Mouse (Mus musculus) gastrocnemius, adult 8-10 months (tissue): ENCODE data around the gene Hyal1. TPM values are rescaled to one million over a fixed set of nuclear protein-coding genes. Genes with fewer than 3 reads are reported as not detected.
A peak's percentile ranks its signal among the peaks of the same experiment; 100 is the strongest.
"Not testable (repeated sequence)": the region's sequence is repeated elsewhere in the genome, so short reads cannot be mapped to it uniquely, and the experiment has no call there.

Experiments used
- DNase-seq, 2 experiments: peaks; one replicate each; pipeline ENCODE4 v3.0.0; 2022; ENCODE audit warnings: low spot score in 2 of 2
- total RNA-seq, 4 experiments: library from RNA; stranded (reverse); gene quantifications; 2 replicates each; pipeline ENCODE4 v1.2.4; 2022

Hyal1 gene
- total RNA-seq, 4 experiments from 2014 or later, result 1.4 to 2.7 (median 1.9) TPM

DNA sequence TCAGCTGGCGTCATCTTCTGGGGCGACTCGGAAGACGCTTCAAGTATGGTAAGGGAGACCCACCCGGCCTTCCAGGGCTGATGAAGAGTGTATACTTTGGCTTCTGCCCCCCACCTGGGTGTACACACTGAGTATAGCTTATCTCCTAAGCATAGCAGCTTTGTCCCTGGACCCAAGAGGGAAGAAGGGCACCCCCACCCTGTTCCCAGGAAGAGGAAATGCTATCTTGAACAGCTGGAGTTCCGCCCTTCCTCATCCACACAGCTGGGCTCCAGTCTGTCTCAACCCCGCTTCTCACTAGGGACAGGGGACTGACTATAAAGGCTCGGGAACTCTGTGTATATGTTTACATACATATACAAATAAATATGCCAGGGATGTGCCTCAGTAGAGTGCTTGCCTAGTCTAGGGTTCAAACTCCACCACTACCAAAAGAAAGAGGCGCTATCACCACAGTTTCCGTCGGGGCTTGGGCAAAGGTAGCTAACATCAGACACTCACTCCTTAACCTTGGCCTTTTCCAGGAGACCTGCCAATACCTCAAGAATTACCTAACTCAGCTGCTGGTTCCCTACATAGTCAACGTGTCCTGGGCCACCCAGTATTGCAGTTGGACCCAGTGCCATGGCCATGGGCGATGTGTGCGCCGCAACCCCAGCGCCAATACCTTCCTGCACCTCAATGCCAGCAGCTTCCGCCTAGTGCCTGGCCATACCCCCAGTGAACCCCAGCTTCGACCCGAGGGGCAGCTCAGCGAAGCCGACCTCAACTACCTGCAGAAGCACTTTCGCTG, 5.0 kb upstream of the Hyal1 start:
- no peak for DNase-seq

DNA sequence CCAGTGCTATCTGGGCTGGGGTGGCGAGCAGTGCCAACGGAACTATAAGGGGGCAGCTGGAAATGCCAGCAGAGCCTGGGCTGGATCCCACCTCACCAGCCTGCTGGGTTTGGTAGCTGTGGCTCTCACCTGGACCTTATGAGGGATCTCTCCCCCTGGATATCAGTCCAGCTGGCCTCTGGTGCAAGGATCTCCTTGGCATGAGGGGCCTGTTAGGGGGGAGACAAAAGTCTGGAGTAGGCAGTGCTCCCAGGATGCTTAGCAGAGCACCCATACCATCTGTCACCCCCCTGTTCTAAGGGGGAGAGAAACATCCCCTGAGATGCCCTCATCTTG, 4.4 kb upstream of the Hyal1 start:
- no peak for DNase-seq

DNA sequence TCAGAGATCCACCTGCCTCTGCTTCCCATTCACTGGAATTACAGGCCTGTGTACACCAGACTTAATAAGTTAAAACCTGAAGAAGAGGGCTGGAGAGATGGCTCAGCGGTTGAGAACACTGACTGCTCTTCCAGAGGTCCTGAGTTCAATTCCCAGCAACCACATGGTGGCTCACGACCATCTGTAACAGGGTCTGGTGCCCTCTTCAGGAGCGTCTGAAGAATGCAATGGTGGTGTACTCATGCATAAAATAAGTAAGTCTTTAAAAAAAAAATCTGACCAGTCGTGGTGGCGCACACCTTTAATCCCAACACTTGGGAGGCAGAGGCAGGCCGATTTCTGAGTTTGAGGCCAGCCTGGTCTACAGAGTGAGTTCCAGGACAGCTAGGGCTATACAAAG, 3.0 kb upstream of the Hyal1 start:
- not testable (repeated sequence) for DNase-seq

GRCm38 (mm10) chr9:107575579-107576356, 959 bp upstream of the Hyal1 start:
- DNase-seq, result no peak

GRCm38 (mm10) chr9:107577871-107578270, 1.1 kb downstream of the Hyal1 start:
- DNase-seq, result no peak

GRCm38 (mm10) chr9:107578587-107578986, 1.9 kb downstream of the Hyal1 start, which contains the start of gene Naa80:
TSS of gene Naa80 (plus strand) at chr9:107578887.
- DNase-seq, result no peak

DNA sequence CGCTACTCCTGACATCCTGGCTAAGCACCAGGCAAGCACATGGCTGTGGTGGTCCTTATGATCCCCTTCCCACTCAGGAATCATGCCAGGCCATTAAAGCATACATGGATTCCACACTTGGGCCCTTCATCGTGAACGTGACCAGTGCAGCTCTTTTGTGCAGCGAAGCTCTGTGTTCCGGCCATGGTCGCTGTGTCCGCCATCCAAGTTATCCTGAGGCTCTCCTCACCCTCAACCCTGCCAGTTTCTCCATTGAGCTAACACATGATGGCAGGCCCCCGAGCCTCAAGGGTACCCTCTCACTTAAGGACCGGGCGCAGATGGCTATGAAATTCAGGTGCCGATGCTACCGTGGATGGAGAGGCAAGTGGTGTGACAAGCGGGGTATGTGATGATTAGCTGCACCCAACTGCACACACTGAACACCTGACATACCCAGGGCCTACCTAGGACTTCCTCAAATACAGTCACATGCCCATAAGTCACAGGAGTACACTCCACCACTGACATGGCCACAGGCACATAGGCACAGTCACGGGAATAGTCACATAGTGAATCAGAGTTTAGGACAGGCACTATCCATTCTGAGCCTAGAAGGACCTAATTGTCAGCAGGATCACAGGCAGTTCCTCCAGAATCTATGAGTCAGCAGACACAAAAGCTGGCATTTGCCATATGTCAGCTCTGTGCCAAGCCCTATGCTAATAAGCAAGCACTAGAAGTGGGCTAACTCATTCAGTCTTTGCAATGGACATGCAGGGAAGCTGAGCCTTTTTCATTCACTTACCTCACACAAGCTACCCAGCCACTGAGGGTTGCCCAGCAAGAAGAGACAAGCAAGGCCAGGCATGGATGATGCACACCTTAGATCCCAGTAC, 2.5 kb downstream of the Hyal1 start:
- no peak for DNase-seq

- peak; percentile 82 to 85 for DNase-seq
These were observed 4.0 kb downstream of the Hyal1 start, which contains the start of gene Hyal3 for GRCm38 (mm10) chr9:107580501-107581317. TSS of gene Hyal3 (plus strand) at chr9:107580818.

DNA sequence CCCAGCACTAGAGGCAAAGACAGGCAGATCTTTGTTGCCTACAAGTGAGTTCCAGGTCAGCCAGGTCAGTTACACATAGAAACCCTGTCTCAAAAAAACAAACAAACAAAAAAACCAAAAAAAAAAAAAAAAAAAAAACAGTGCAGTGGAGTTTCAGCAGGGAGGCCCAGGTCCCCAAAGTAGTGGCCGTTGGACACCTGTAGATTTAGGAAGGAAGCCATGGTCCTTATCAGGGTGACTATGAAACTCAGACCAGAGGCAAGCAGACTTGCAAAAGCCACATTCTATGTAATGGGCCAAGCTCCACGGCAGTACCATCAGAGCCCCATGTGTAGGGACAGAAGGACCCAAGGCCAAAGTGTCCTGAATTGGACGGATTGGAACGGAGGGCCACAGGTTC, 4.9 kb downstream of the Hyal1 start:
- no peak for DNase-seq

DNA sequence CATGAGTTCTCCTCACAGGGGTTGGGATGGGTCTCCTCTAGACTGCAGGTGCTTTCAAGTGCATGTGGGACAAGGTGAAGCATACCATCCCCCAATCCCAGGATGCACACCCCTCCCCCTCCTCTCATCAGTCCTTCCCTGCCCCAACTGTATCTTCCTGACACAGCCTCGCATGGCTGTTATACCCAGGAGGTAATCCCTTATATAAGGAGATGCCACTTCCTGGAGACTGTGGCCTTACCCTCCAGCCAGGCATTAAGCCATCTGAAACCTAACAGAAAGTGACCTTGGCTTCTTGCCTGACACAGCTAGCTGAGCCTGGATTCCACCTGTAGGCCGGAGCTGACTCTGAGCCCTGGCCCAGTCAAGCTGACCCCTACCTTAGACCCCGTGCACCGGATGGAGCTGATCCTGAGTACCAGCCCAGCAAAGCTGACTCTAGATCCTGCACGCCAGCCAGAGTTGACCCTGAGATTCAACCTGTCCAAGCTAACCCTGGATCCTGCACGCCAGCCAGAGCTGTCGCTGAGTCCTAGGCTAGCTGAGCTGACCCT, 5.9 kb downstream of the Hyal1 start:
- no peak for DNase-seq

DNA sequence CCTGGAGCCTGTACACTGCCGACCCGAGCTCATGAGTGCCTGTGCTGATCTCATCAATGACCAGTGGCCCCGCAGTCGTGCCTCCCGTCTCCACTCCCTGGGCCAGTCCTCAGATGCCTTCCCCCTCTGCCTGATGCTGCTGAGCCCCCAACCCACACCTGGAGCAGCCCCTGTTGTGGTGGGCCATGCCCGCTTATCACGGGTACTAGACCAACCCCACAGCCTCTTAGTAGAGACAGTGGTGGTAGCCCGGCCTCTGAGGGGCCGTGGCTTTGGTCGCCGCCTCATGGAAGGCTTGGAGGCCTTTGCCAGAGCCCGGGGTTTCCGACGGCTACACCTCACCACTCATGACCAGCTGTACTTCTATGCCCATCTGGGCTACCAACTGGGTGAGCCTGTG, 6.4 kb downstream of the Hyal1 start:
- DNase-seq, result no peak

- no peak for DNase-seq
These were observed 9.8 kb downstream of the Hyal1 start for GRCm38 (mm10) chr9:107586504-107586903.

DNA sequence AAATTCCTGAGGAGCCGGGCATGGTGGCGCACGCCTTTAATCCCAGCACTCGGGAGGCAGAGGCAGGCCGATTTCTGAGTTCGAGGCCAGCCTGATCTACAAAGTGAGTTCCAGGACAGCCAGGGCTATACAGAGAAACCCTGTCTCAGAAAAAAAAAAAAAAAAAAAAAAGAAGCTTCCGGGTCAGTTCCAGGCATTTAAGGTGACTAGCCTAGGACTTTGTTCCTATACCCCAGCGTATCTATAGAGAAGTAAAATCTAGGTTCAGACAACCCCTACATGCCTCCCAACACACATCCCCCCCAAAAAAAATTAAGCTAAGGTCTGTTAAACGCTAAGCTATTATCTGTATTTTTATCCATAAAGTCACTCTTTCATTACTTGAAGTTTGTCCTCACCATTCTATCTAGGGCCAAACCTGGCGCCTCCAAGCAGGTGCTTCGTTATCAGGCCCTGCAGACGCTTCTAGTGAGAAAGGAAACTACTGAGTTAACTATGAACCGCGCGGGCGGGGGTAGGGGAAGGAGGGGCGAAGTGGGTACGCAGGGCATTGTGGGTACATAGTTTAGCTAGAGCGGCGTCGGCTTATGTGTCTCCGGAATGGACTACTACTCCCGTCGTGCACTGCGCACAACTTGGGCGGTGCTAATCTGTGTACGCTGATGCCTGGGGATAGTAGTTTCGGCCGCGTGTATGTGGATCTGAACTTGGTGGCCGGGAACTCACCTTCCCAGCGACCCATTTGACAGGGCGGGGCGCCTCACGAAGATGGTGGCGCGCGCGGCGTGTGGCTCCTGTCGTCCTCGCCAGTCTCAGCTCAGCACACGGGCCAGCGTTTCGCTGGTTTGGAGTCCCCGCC, 10.5 kb downstream of the Hyal1 start, which contains the start of gene Ifrd2:
TSS of gene Ifrd2 (plus strand) at position 669 of the 859 bp plus-strand sequence.
- DNase-seq, result peak; percentile 96 to 97

GRCm38 (mm10) chr9:107587833-107588639, 11.3 kb downstream of the Hyal1 start:
- DNase-seq, result peak in 1 of 2 experiments; percentile 55

DNA sequence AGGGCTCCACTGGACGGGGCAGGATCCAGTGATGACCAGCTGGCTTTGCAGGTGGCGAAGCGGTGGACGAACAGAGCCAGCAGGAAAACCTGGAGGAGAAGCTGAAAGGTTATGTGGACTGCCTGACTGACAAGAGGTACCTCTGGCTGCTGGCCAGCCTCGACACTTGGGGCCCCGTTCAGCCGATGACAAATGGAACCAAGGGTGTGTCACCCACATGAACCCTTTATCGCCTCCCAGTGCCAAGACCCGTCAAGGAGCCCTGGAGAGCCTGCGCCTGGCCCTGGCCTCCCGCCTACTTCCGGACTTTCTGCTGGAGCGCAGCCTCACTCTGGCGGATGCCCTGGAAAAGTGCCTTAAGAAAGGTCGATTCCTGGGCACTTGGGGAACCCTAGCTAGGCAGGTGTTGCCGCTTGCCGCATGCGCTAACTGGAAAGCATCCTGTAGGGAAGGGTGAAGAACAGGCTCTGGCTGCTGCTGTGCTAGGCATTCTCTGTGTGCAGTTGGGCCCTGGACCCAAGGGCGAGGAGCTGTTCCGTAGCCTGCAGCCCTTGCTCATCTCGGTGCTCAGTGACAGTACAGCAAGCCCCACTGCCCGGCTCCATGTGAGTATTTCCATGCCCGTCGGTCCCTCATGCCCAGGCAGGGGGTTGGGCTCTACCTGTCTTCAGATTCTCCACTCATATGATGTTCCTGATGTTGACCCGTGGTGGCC, 13.5 kb downstream of the Hyal1 start:
- peak; percentile 57 to 79 for DNase-seq

DNA sequence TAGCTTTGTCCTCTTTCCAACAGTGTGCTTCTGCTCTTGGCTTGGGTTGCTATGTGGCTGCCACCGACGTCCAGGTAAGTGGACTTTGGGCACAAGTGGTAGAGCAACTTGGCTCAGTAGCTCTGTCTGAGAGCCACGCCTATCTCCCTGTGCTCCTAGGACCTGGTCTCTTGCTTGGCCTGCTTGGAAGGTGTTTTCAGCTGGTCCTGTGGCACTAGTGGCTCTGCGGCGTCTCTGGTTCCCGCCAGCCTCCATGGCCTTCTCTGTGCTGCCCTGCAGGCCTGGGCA, 14.0 kb downstream of the Hyal1 start:
- no peak for DNase-seq

DNA sequence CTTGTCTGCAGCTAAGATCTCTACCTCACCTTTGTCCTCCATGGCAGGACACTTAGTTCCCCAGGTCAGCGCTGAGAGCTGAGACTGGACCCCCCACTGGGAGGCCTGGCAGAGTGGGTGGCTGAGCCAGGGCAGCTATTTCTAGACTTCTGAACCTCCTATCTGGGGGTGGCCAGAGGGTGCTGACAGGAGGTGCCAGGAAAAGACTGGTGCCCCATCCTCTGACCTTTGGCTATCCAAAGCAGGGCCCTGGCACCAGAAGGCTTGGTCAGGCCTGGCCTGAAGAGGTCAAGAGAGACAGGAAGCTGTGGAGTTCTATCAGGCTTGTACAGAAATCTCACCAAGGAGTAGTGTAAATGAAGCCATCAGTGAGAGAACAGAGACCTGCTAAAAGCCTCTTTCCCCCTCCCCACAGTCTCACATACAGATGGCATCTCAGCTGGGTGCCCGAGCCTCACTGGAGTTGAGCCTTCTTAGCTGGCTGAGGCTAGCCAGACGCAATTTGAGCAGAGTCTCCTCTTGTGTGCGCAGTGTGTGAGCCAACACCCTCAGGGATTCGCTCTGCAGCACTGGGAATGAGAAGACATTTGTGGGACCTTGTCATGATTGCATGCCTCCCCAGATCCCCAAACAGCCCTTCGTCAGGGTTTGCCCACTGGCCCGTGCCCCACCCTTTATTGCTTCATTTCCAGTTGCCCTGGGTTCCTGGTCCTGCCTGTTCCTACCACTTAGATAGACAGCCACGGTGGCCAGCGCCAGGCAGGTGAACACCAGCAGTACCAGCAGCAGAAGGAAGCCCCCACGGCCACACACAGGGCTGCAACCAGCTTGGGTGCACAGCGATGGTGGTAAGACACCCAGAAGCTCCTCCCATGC, 16.6 kb downstream of the Hyal1 start:
- DNase-seq, result peak; percentile 60 to 77
